Mouse (Mus musculus) brown adipose tissue, adult 24 weeks (tissue): Measurements from ENCODE around the gene Ak5. TPM values are rescaled to one million over a fixed set of nuclear protein-coding genes. Genes with fewer than 3 reads are reported as not detected.

Experiments used
- H3K27ac ChIP-seq: fragments of 200-500 bp; replicated peaks from 2 replicates; pipeline ENCODE4 v1.5.1; 2012; ENCODE audit warnings: low read depth, mild to moderate bottlenecking, low read length
- H3K4me1 ChIP-seq: fragments of 200-500 bp; 2 replicates; pipeline ENCODE4 v1.6.1; 2012; ENCODE audit warnings: low read length, mixed read lengths; ENCODE audit not compliant: control insufficient read depth, insufficient read depth, insufficient read length
- H3K4me3 ChIP-seq: fragments of 200-500 bp; 2 replicates; pipeline ENCODE4 v1.5.1; 2012; ENCODE audit warnings: low read depth, mild to moderate bottlenecking, low read length, moderate library complexity; ENCODE audit not compliant: insufficient read depth
- polyA plus RNA-seq: library from polyadenylated mRNA; stranded (reverse); fragments of >200 nt; gene quantifications from 2 replicates; pipeline ENCODE4 v1.2.4, GENCODE M21; 2012; ENCODE audit not compliant: missing spikeins, insufficient read depth, insufficient read length

Ak5 gene
- polyA plus RNA-seq, 1 experiment, result 0.44 TPM

GRCm38 (mm10) chr3:152494667-152495360, 173.3 kb downstream of the Ak5 start:
- no peak overlapping the region for H3K27ac ChIP-seq
- H3K4me1 ChIP-seq, result no peaks in the 10 kb centered on the region
- H3K4me3 ChIP-seq, result no peak overlapping the region

GRCm38 (mm10) chr3:152493813-152494212, 174.3 kb downstream of the Ak5 start:
- H3K4me1 ChIP-seq, result no peaks in the 10 kb centered on the region
- no peak overlapping the region for H3K27ac ChIP-seq
- H3K4me3 ChIP-seq, result no peak overlapping the region

- no peaks in the 10 kb centered on the region for H3K4me1 ChIP-seq
- H3K27ac ChIP-seq, result no peak overlapping the region
- no peak overlapping the region for H3K4me3 ChIP-seq
Measured at GRCm38 (mm10) chr3:152492241-152492640, 175.9 kb downstream of the Ak5 start.

GRCm38 (mm10) chr3:152490423-152490822, 177.7 kb downstream of the Ak5 start:
- Histone ChIP-seq H3K4me3 (no peak overlapping the region), H3K27ac (no peak overlapping the region)

GRCm38 (mm10) chr3:152488964-152489363, 179.2 kb downstream of the Ak5 start:
- Histone ChIP-seq H3K27ac (no peak overlapping the region), H3K4me3 (no peak overlapping the region), H3K4me1 (no peaks in the 10 kb centered on the region)

More at GRCm38 (mm10) chr3:152490423-152490822, 177.7 kb downstream of the Ak5 start:
- no peaks in the 10 kb centered on the region for H3K4me1 ChIP-seq

GRCm38 (mm10) chr3:152484206-152484605, 184.0 kb downstream of the Ak5 start:
- Histone ChIP-seq H3K4me1 (no peaks in the 10 kb centered on the region), H3K27ac (no peak overlapping the region), H3K4me3 (no peak overlapping the region)

GRCm38 (mm10) chr3:152483800-152484199, 184.4 kb downstream of the Ak5 start:
- Histone ChIP-seq H3K4me1 (no peaks in the 10 kb centered on the region), H3K4me3 (no peak overlapping the region), H3K27ac (no peak overlapping the region)

- Histone ChIP-seq H3K27ac (no peak overlapping the region), H3K4me1 (no peaks in the 10 kb centered on the region)
Measured at GRCm38 (mm10) chr3:152482182-152482581, 186.0 kb downstream of the Ak5 start.

GRCm38 (mm10) chr3:152480336-152480735, 187.8 kb downstream of the Ak5 start:
- H3K4me1 ChIP-seq, result no peaks in the 10 kb centered on the region
- no peak overlapping the region for H3K27ac ChIP-seq
- H3K4me3 ChIP-seq, result no peak overlapping the region

More at GRCm38 (mm10) chr3:152482182-152482581, 186.0 kb downstream of the Ak5 start:
- H3K4me3 ChIP-seq, result no peak overlapping the region

- Histone ChIP-seq H3K4me3 (peak overlapping the region; percentile 79), H3K4me1 (no peaks in the 10 kb centered on the region), H3K27ac (0 out of 2 replicates have a peak overlapping the region, but pooled peaks have one; percentile 55)
Measured at GRCm38 (mm10) chr3:152478599-152479435, 189.3 kb downstream of the Ak5 start.

- Histone ChIP-seq H3K4me3 (peak overlapping the region; percentile 79), H3K4me1 (no peaks in the 10 kb centered on the region), H3K27ac (peak overlapping the region; percentile 55)
Measured at GRCm38 (mm10) chr3:152477796-152478527, 190.2 kb downstream of the Ak5 start.

- H3K27ac ChIP-seq, result no peak overlapping the region
Measured at GRCm38 (mm10) chr3:152475894-152476293, 192.3 kb downstream of the Ak5 start.

GRCm38 (mm10) chr3:152475278-152475669, 192.9 kb downstream of the Ak5 start:
- Histone ChIP-seq H3K4me1 (no peaks in the 10 kb centered on the region), H3K4me3 (no peak overlapping the region), H3K27ac (no peak overlapping the region)

More at GRCm38 (mm10) chr3:152475894-152476293, 192.3 kb downstream of the Ak5 start:
- Histone ChIP-seq H3K4me1 (no peaks in the 10 kb centered on the region), H3K4me3 (no peak overlapping the region)

- no peak overlapping the region for H3K4me3 ChIP-seq
- H3K27ac ChIP-seq, result no peak overlapping the region
- H3K4me1 ChIP-seq, result no peaks in the 10 kb centered on the region
Measured at GRCm38 (mm10) chr3:152474582-152475277, 193.4 kb downstream of the Ak5 start.
